Mouse (Mus musculus) heart, embryonic 16.5 days (tissue): Measurements from ENCODE around the gene Plekhm2. TPM values are rescaled to one million over a fixed set of nuclear protein-coding genes. Genes with fewer than 3 reads are reported as not detected.

Experiments
- ATAC-seq: fragments of 200-750 bp; cut with Nextera tagmentation; replicated peaks from 2 replicates; pipeline ENCODE4 v1.8.0; 2017; ENCODE audit warnings: moderate number of reproducible peaks; ENCODE audit not compliant: insufficient read depth, low FRiP score; ENCODE audit errors: extremely low read depth
- H3K27ac ChIP-seq: fragments of 300-500 bp; sonication (generic); 2 replicates; pipeline ENCODE4 v1.5.1; 2014; ENCODE audit warnings: mild to moderate bottlenecking, low read length, control low read depth, moderate library complexity
- H3K27me3 ChIP-seq: fragments of 300-500 bp; sonication (generic); 2 replicates; pipeline ENCODE4 v1.6.1; 2014; ENCODE audit warnings: low read length, mixed read lengths; ENCODE audit not compliant: control insufficient read depth, insufficient read depth
- H3K36me3 ChIP-seq: fragments of 300-500 bp; sonication (generic); 2 replicates; pipeline ENCODE4 v1.6.1; 2014; ENCODE audit not compliant: control insufficient read depth, insufficient read depth
- H3K4me1 ChIP-seq: fragments of 300-500 bp; sonication (generic); 2 replicates; pipeline ENCODE4 v1.6.1; 2014; ENCODE audit warnings: low read length, mixed read lengths; ENCODE audit not compliant: control insufficient read depth, insufficient read depth
- H3K4me2 ChIP-seq: fragments of 300-500 bp; sonication (generic); 2 replicates; pipeline ENCODE4 v1.6.1; 2014; ENCODE audit warnings: low read depth, mild to moderate bottlenecking, control low read depth, low read length
- H3K4me3 ChIP-seq: fragments of 300-500 bp; sonication (generic); 2 replicates; pipeline ENCODE4 v1.5.1; 2014; ENCODE audit warnings: mild to moderate bottlenecking, control low read depth, low read length
- H3K9ac ChIP-seq: fragments of 300-500 bp; sonication (generic); 2 replicates; pipeline ENCODE4 v1.6.1; 2014; ENCODE audit warnings: low read length, control low read depth
- H3K9me3 ChIP-seq: fragments of 300-500 bp; sonication (generic); replicated peaks from 2 replicates; pipeline ENCODE4 v1.6.1; 2016; ENCODE audit warnings: low read length; ENCODE audit not compliant: control insufficient read depth
- WGBS: fragments of 180-500 bp; shearing (Covaris S2); extraction: QIAGEN DNeasy Blood & Tissue Kit; methylation state at CpG from one replicate; pipeline ENCODE4 v1.1.7; 2014; 5-methylcytosine and 5-hydroxymethylcytosine counted together
- polyA plus RNA-seq: library from polyadenylated mRNA; unstranded; fragments of >200 nt; fragmentation: Nextera tagmentation; extraction: Ambion mirVana; gene quantifications from 2 replicates; pipeline ENCODE4 v1.2.1, GENCODE M21; 2015

Gene Plekhm2
- polyA plus RNA-seq, 1 experiment from 2014 or later, result 4.9 TPM

- peak overlapping the region; percentile 64 for H3K27ac ChIP-seq
- H3K9me3 ChIP-seq, result no peaks in the 10 kb centered on the region
- H3K4me3 ChIP-seq, result no peak overlapping the region
- 0 out of 2 replicates have a peak overlapping the region, but pooled peaks have one; percentile 20 for H3K9ac ChIP-seq
- no peak overlapping the region for H3K4me2 ChIP-seq
- no peak; the same call in 1 of the 2 replicates for ATAC-seq
- H3K4me1 ChIP-seq, result peaks cover 21% of the 10 kb centered on the region
- peaks cover 7% of the 10 kb centered on the region; the same call in 1 of the 2 replicates for H3K36me3 ChIP-seq
- H3K27me3 ChIP-seq, result no peaks in the 10 kb centered on the region
- WGBS, result 70% methylated on average over 12 of the region's 12 CpGs
Measured at GRCm38 (mm10) chr4:141655908-141656608, 8.6 kb downstream of the Plekhm2 start.

- no peak for ATAC-seq
- H3K4me2 ChIP-seq, result no peak overlapping the region
- peaks cover 21% of the 10 kb centered on the region for H3K4me1 ChIP-seq
- H3K27ac ChIP-seq, result peak overlapping the region; percentile 34; the same call in 1 of the 2 replicates
- H3K27me3 ChIP-seq, result no peaks in the 10 kb centered on the region
- 70% methylated on average over 6 of the region's 6 CpGs for WGBS
- H3K4me3 ChIP-seq, result no peak overlapping the region
- H3K9me3 ChIP-seq, result no peaks in the 10 kb centered on the region
- H3K36me3 ChIP-seq, result no peaks in the 10 kb centered on the region
- no peak overlapping the region for H3K9ac ChIP-seq
Measured at GRCm38 (mm10) chr4:141654509-141654908, 10.2 kb downstream of the Plekhm2 start.

GRCm38 (mm10) chr4:141653813-141654212, 10.9 kb downstream of the Plekhm2 start:
- Histone ChIP-seq H3K27ac (peak overlapping the region; percentile 34; the same call in 1 of the 2 replicates), H3K4me3 (no peak overlapping the region), H3K9me3 (no peaks in the 10 kb centered on the region), H3K4me1 (peaks cover 27% of the 10 kb centered on the region), H3K9ac (no peak overlapping the region), H3K36me3 (no peaks in the 10 kb centered on the region), H3K27me3 (no peaks in the 10 kb centered on the region), H3K4me2 (no peak overlapping the region)
- no peak for ATAC-seq
- WGBS, result 83% methylated on average over 13 of the region's 13 CpGs

GRCm38 (mm10) chr4:141653044-141653443, 11.7 kb downstream of the Plekhm2 start:
- 72% methylated on average over 8 of the region's 8 CpGs for WGBS

DNA sequence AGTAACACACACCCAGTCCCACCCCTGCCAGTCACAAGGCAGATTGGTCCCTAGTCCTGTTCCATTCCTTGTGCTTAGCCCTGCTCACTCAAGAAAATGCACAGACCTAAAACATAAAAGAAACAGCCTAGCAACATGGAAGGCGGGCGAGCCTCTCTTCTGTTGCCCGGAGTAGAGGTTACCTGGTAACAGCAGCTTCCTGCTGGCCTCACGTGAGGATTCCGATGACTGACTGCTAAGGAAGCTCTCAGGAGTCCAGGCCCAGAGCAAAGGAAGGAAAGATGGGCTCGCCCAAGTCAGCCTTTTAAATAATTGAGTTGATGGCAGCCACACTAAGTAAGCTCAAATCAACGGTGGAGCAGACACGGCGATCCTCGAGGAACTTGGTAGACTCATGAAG, 12.8 kb downstream of the Plekhm2 start:
- Histone ChIP-seq H3K4me3 (no peak overlapping the region), H3K9me3 (no peaks in the 10 kb centered on the region), H3K27me3 (no peaks in the 10 kb centered on the region), H3K4me1 (peaks cover 26% of the 10 kb centered on the region), H3K4me2 (no peak overlapping the region), H3K27ac (no peak overlapping the region), H3K36me3 (peaks cover 5% of the 10 kb centered on the region), H3K9ac (no peak overlapping the region)
- ATAC-seq, result no peak
- 83% methylated on average over 10 of the region's 10 CpGs for WGBS

More at GRCm38 (mm10) chr4:141653044-141653443, 11.7 kb downstream of the Plekhm2 start:
- no peaks in the 10 kb centered on the region for H3K36me3 ChIP-seq
- H3K9ac ChIP-seq, result no peak overlapping the region
- H3K4me2 ChIP-seq, result no peak overlapping the region
- no peak overlapping the region for H3K27ac ChIP-seq
- no peak for ATAC-seq
- no peak overlapping the region for H3K4me3 ChIP-seq
- peaks cover 29% of the 10 kb centered on the region for H3K4me1 ChIP-seq
- no peaks in the 10 kb centered on the region for H3K27me3 ChIP-seq
- no peaks in the 10 kb centered on the region for H3K9me3 ChIP-seq

DNA sequence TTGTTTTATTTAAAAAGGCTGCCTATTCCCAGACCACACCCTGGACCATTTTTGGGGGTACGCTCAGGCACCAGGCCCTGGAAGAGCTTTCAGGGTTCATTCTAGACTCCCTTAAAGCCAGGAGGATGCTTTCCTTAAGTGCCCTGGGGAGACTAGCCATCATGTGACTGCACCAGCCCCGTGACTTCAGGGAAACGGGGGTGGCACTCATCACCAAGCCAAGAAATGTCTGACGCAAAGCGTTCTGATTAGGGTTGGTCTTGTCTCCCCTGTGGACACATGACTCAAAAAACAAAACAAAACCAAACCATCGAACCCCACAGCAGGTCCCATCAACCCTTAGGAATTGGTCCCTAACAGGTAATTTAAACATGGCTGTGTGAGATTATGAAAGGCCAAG, 13.4 kb downstream of the Plekhm2 start:
- H3K27me3 ChIP-seq, result no peaks in the 10 kb centered on the region
- 58% methylated on average over 6 of the region's 6 CpGs for WGBS
- H3K36me3 ChIP-seq, result peaks cover 6% of the 10 kb centered on the region
- H3K4me1 ChIP-seq, result peaks cover 24% of the 10 kb centered on the region
- no peaks in the 10 kb centered on the region for H3K9me3 ChIP-seq
- no peak overlapping the region for H3K4me2 ChIP-seq
- no peak overlapping the region for H3K27ac ChIP-seq
- H3K4me3 ChIP-seq, result no peak overlapping the region
- H3K9ac ChIP-seq, result no peak overlapping the region
- no peak for ATAC-seq

DNA sequence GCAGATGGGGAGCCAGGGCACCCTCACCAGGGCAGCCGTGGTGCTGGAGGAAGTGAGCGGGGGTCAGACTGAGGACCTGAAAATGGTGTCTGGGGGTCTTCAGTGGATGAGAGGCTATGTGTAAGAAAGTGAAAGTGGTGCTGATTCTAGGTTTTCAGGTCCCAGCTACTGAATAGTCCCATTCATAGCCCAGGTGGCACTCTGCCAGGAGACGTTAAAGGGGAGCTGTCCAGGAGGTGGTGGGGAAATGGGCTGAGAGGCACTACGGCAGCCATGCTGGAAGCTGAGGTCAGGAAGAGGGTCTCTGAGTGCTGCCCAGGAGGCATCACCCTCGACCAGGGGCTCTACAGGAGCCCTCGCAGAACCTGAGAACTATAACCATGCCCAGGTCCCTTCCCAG, 15.5 kb downstream of the Plekhm2 start:
- H3K9ac ChIP-seq, result no peak overlapping the region
- no peak overlapping the region for H3K4me3 ChIP-seq
- peaks cover 6% of the 10 kb centered on the region for H3K36me3 ChIP-seq
- ATAC-seq, result no peak
- no peak overlapping the region for H3K27ac ChIP-seq
- H3K4me1 ChIP-seq, result peaks cover 16% of the 10 kb centered on the region
- H3K27me3 ChIP-seq, result no peaks in the 10 kb centered on the region
- no peaks in the 10 kb centered on the region for H3K9me3 ChIP-seq
- 59% methylated on average over 6 of the region's 6 CpGs for WGBS
- H3K4me2 ChIP-seq, result no peak overlapping the region

DNA sequence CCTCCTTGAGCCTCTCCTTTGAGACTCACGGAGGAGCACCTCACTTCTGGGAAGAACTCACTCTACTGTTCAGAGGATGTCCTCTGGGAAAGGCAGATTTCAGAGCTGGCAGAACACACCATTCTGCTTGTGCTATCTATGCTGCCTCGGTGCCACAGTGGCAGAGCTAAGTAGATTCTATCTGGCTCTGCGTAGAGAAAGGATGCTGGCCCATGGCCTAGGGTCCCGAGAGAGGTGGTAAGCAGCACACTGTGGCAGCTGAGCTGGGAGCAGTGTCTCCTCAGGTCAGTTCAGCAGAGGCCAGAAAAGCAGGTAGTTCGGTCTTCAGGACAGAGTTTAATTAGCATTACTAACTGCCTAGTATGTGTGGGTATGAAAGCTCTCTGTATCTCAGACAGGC, 16.4 kb downstream of the Plekhm2 start:
- ATAC-seq, result no peak
- 0 out of 2 replicates have a peak overlapping the region, but pooled peaks have one; percentile 36 for H3K27ac ChIP-seq

GRCm38 (mm10) chr4:141647187-141647586, 17.5 kb downstream of the Plekhm2 start:
- ATAC-seq, result no peak
- no peak overlapping the region for H3K4me3 ChIP-seq
- H3K27me3 ChIP-seq, result no peaks in the 10 kb centered on the region
- WGBS, result 88% methylated on average over 3 of the region's 3 CpGs
- H3K27ac ChIP-seq, result no peak overlapping the region
- no peak overlapping the region for H3K9ac ChIP-seq
- H3K4me2 ChIP-seq, result no peak overlapping the region
- H3K9me3 ChIP-seq, result no peaks in the 10 kb centered on the region
- H3K36me3 ChIP-seq, result peaks cover 6% of the 10 kb centered on the region
- H3K4me1 ChIP-seq, result peaks cover 30% of the 10 kb centered on the region

More for the DNA sequence above, 16.4 kb downstream of the Plekhm2 start:
- Histone ChIP-seq H3K4me2 (no peak overlapping the region), H3K4me1 (peaks cover 24% of the 10 kb centered on the region), H3K36me3 (peaks cover 6% of the 10 kb centered on the region), H3K9me3 (no peaks in the 10 kb centered on the region), H3K9ac (no peak overlapping the region), H3K27me3 (no peaks in the 10 kb centered on the region), H3K4me3 (no peak overlapping the region)
- 79% methylated on average over 5 of the region's 5 CpGs for WGBS
